Mouse (Mus musculus) heart, adult 2 months (tissue): ENCODE results near the gene Ipcef1.

Experiments used
- CTCF ChIP-seq: fragments of 200-600 bp; IDR thresholded peaks from 2 replicates; pipeline ENCODE4 v1.8.1; 2022; ENCODE audit warnings: antibody characterized with exemption, mild to moderate bottlenecking, moderate library complexity
- EP300 ChIP-seq: fragments of 200-500 bp; IDR thresholded peaks from 2 replicates; pipeline ENCODE4 v1.6.1; 2011; ENCODE audit warnings: low read depth, low read length, control low read depth; ENCODE audit not compliant: insufficient read depth

DNA sequence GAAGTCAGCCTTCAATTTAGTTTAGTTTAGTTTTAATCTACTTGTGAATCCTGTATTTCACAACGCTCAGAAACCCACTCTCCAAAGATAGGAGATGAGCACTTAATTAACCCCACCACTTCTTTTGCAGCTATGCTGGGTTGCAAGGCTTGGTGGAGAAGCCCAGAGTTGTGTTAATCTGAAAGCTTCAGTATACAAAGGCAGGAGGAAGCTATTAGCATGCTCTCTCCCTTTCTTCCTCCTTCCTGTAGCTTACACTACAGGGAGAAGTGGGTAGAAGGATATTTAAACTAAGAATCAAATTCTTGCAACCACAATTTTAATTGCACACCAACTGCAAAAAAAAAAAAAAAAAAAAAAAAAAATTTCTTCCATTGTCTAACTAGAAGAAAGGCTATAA, 136.3 kb downstream of the Ipcef1 start:
- TF ChIP-seq EP300: no peak
- TF ChIP-seq CTCF: no peak
